In genomic region chr9:117356764-117357442, GRCm38 (mm10) we compare ENCODE assay signal across 8 mouse cellular contexts.
DNase-seq lines count a peak whose midpoint lies in the region; ATAC-seq and TF ChIP-seq lines count a peak whose summit lies in the region.
"Had no signal": no experiment of that assay in that cellular context is flagged by ENCODE, and none has a peak within 500 bp of the region (broad histone marks: within the 10 kb centered on the region; RNA-seq: fewer than 3 reads in every experiment).

No protein-coding gene starts in this region.

- H3K27me3 ChIP-seq in heart, embryonic 12.5 days (replicated peaks): no peaks in the 10 kb centered on the region
- no peaks in the 10 kb centered on the region for H3K27me3 ChIP-seq in kidney, embryonic 15.5 days
- no peaks in the 10 kb centered on the region for H3K27me3 ChIP-seq in limb, embryonic 14.5 days (ENCODE audit: control insufficient read depth, insufficient read depth, low read length)
- H3K27me3 ChIP-seq in midbrain, embryonic 16.5 days (ENCODE audit: control insufficient read depth, insufficient read depth, low read depth, low read length): no peaks in the 10 kb centered on the region
- H3K27me3 ChIP-seq: embryonic facial prominence, embryonic 15.5 days had no signal

- H3K9ac ChIP-seq in heart, embryonic 12.5 days: no peak overlapping the region
- H3K9ac ChIP-seq in kidney, embryonic 15.5 days: no peak overlapping the region
- H3K9ac ChIP-seq in limb, embryonic 14.5 days (ENCODE audit: low read depth, low read length, severe bottlenecking): no peak overlapping the region
- no peak overlapping the region; the same call in 1 of the 2 replicates for H3K9ac ChIP-seq in midbrain, embryonic 16.5 days (ENCODE audit: low read depth, low read length)
- H3K9ac ChIP-seq: embryonic facial prominence, embryonic 15.5 days had no signal

- WGBS in heart, embryonic 12.5 days: 20% methylated on average over 9 of the region's 9 CpGs
- WGBS in kidney, embryonic 15.5 days: 24% methylated on average over 9 of the region's 9 CpGs
- WGBS in limb, embryonic 14.5 days: 43% methylated on average over 9 of the region's 9 CpGs
- WGBS in midbrain, embryonic 16.5 days: 7% methylated on average over 9 of the region's 9 CpGs

- no peaks in the 10 kb centered on the region for H3K36me3 ChIP-seq in heart, embryonic 12.5 days
- H3K36me3 ChIP-seq in kidney, embryonic 15.5 days: no peaks in the 10 kb centered on the region
- H3K36me3 ChIP-seq in limb, embryonic 14.5 days (ENCODE audit: control insufficient read depth, insufficient read depth, low read length): no peaks in the 10 kb centered on the region
- no peaks in the 10 kb centered on the region for H3K36me3 ChIP-seq in midbrain, embryonic 16.5 days (ENCODE audit: control insufficient read depth, insufficient read depth, low read length)
- H3K36me3 ChIP-seq: embryonic facial prominence, embryonic 15.5 days had no signal

- peak; percentile 64; the same call in 1 of the 2 replicates for ATAC-seq in cerebellum, adult (ENCODE audit: insufficient number of reproducible peaks, low FRiP score, low TSS enrichment)
- peak; percentile 88 for ATAC-seq in heart, embryonic 12.5 days (ENCODE audit: insufficient number of reproducible peaks, low FRiP score)
- peak; percentile 64; the same call in 1 of the 2 replicates for ATAC-seq in kidney, embryonic 15.5 days (replicated peaks; ENCODE audit: low FRiP score)
- ATAC-seq in limb, embryonic 14.5 days (ENCODE audit: low FRiP score, low read depth): no peak
- peak; percentile 92 for ATAC-seq in midbrain, embryonic 16.5 days

- no peaks in the 10 kb centered on the region for H3K9me3 ChIP-seq in heart, embryonic 12.5 days (replicated peaks)
- H3K9me3 ChIP-seq in kidney, embryonic 15.5 days (replicated peaks): no peaks in the 10 kb centered on the region
- H3K9me3 ChIP-seq in limb, embryonic 14.5 days (ENCODE audit: control insufficient read depth, low read length): no peaks in the 10 kb centered on the region
- no peaks in the 10 kb centered on the region for H3K9me3 ChIP-seq in midbrain, embryonic 16.5 days (replicated peaks; ENCODE audit: control insufficient read depth, low read length, poor library complexity, severe bottlenecking)
- H3K9me3 ChIP-seq: embryonic facial prominence, embryonic 15.5 days had no signal

- no peak for TF ChIP-seq POLR2A in limb, embryonic 14.5 days (IDR thresholded peaks at IDR 0.05; ENCODE audit: borderline replicate concordance, extremely low read depth, insufficient read depth, insufficient read length)

- H3K4me1 ChIP-seq in heart, embryonic 12.5 days (replicated peaks): 0 out of 2 replicates have a peak, but pooled peaks cover 6% of the 10 kb centered on the region
- H3K4me1 ChIP-seq in kidney, embryonic 15.5 days: peaks cover 9% of the 10 kb centered on the region
- H3K4me1 ChIP-seq in limb, embryonic 14.5 days (ENCODE audit: control insufficient read depth, insufficient read depth, low read length): 0 out of 2 replicates have a peak, but pooled peaks cover 3% of the 10 kb centered on the region
- peaks cover 8% of the 10 kb centered on the region for H3K4me1 ChIP-seq in midbrain, embryonic 16.5 days (ENCODE audit: control insufficient read depth, insufficient read depth, low read length)

- DNase-seq in fibroblast of lung, adult 2 months (ENCODE audit: low read depth): peak; percentile 43
- DNase-seq in limb, embryonic 14.5 days (ENCODE audit: low spot score): peak; percentile 19
- DNase-seq in testis, postnatal 14 days (ENCODE audit: low spot score): peak; percentile 16

- H3K27ac ChIP-seq in heart, embryonic 12.5 days (ENCODE audit: poor library complexity, severe bottlenecking): peak overlapping the region; percentile 52
- peak overlapping the region; percentile 28 for H3K27ac ChIP-seq in kidney, embryonic 15.5 days
- H3K27ac ChIP-seq in limb, embryonic 14.5 days (replicated peaks; ENCODE audit: low read depth, low read length): no peak overlapping the region
- H3K27ac ChIP-seq in midbrain, embryonic 16.5 days (ENCODE audit: low read length): peak overlapping the region; percentile 58; the same call in 1 of the 2 replicates
- H3K27ac ChIP-seq: embryonic facial prominence, embryonic 15.5 days had no signal

- no peak overlapping the region for H3K4me3 ChIP-seq in heart, embryonic 12.5 days
- H3K4me3 ChIP-seq in kidney, embryonic 15.5 days (replicated peaks): no peak overlapping the region
- no peak overlapping the region for H3K4me3 ChIP-seq in limb, embryonic 14.5 days (replicated peaks; ENCODE audit: low read length)
- H3K4me3 ChIP-seq in midbrain, embryonic 16.5 days (ENCODE audit: low read depth, low read length): no peak overlapping the region
- H3K4me3 ChIP-seq: embryonic facial prominence, embryonic 15.5 days had no signal

- no peak overlapping the region; the same call in 1 of the 2 replicates for H3K4me2 ChIP-seq in heart, embryonic 12.5 days
- no peak overlapping the region; the same call in 1 of the 2 replicates for H3K4me2 ChIP-seq in kidney, embryonic 15.5 days
- no peak overlapping the region for H3K4me2 ChIP-seq in limb, embryonic 14.5 days (replicated peaks; ENCODE audit: low read depth, low read length, severe bottlenecking)
- no peak overlapping the region for H3K4me2 ChIP-seq in midbrain, embryonic 16.5 days (ENCODE audit: low read length)
- H3K4me2 ChIP-seq: embryonic facial prominence, embryonic 15.5 days had no signal
